Comparison of ENCODE assay signal across 8 mouse cellular contexts in genomic region chr3:127408684-127409550, GRCm38 (mm10).
DNase-seq lines count a peak whose midpoint lies in the region; ATAC-seq lines count a peak whose summit lies in the region.

No protein-coding gene starts in this region.

- peak; percentile 97 for ATAC-seq in cerebellum, adult (ENCODE audit: insufficient number of reproducible peaks, low FRiP score, low TSS enrichment)
- peak; percentile 99 for ATAC-seq in forebrain, embryonic 13.5 days
- ATAC-seq in heart, embryonic 16.5 days (replicated peaks; ENCODE audit: extremely low read depth, insufficient read depth, low FRiP score): peak; percentile 88
- peak; percentile 96 for ATAC-seq in lung, embryonic 16.5 days (ENCODE audit: low read depth)

- H3K27ac ChIP-seq in forebrain, embryonic 13.5 days: peak overlapping the region; percentile 87
- H3K27ac ChIP-seq in heart, embryonic 16.5 days (ENCODE audit: low read length): peak overlapping the region; percentile 57
- H3K27ac ChIP-seq in lung, embryonic 16.5 days (ENCODE audit: low read length): 0 out of 2 replicates have a peak overlapping the region, but pooled peaks have one; percentile 29

- H3K4me1 ChIP-seq in forebrain, embryonic 13.5 days: peaks cover 38% of the 10 kb centered on the region
- H3K4me1 ChIP-seq in heart, embryonic 16.5 days (ENCODE audit: control insufficient read depth, insufficient read depth, low read length): peaks cover 12% of the 10 kb centered on the region
- H3K4me1 ChIP-seq in lung, embryonic 16.5 days (replicated peaks; ENCODE audit: control insufficient read depth, insufficient read depth, low read length): peaks cover 11% of the 10 kb centered on the region

- H3K9ac ChIP-seq in forebrain, embryonic 13.5 days: peak overlapping the region; percentile 77
- H3K9ac ChIP-seq in heart, embryonic 16.5 days (ENCODE audit: low read length): peak overlapping the region; percentile 73
- H3K9ac ChIP-seq in lung, embryonic 16.5 days (ENCODE audit: low read length): peak overlapping the region; percentile 69

- no peaks in the 10 kb centered on the region for H3K36me3 ChIP-seq in forebrain, embryonic 13.5 days (ENCODE audit: poor library complexity, severe bottlenecking)
- no peaks in the 10 kb centered on the region for H3K36me3 ChIP-seq in heart, embryonic 16.5 days (ENCODE audit: control insufficient read depth, insufficient read depth)
- H3K36me3 ChIP-seq in lung, embryonic 16.5 days (ENCODE audit: control insufficient read depth, insufficient read depth, low read length): no peaks in the 10 kb centered on the region

- no peaks in the 10 kb centered on the region for H3K27me3 ChIP-seq in forebrain, embryonic 13.5 days
- no peaks in the 10 kb centered on the region for H3K27me3 ChIP-seq in heart, embryonic 16.5 days (ENCODE audit: control insufficient read depth, insufficient read depth, low read length)
- H3K27me3 ChIP-seq in lung, embryonic 16.5 days (ENCODE audit: control insufficient read depth, insufficient read depth, low read depth, low read length): no peaks in the 10 kb centered on the region

- peak overlapping the region; percentile 75 for H3K4me2 ChIP-seq in forebrain, embryonic 13.5 days
- peak overlapping the region; percentile 78 for H3K4me2 ChIP-seq in heart, embryonic 16.5 days (ENCODE audit: low read depth, low read length)
- H3K4me2 ChIP-seq in lung, embryonic 16.5 days (ENCODE audit: low read depth, low read length): peak overlapping the region; percentile 90

- DNase-seq in MN1 (ENCODE audit: low spot score): peak; percentile 88
- DNase-seq in layer of hippocampus, postnatal 14 days (ENCODE audit: low spot score in 2 of 2): peak; percentile 83 to 89
- DNase-seq in ovary, postnatal 36 days (ENCODE audit: low spot score): peak; percentile 43
- no peak for DNase-seq in thymus, postnatal 25 days

- no peaks in the 10 kb centered on the region for H3K9me3 ChIP-seq in forebrain, embryonic 13.5 days (replicated peaks)
- no peaks in the 10 kb centered on the region for H3K9me3 ChIP-seq in heart, embryonic 16.5 days (replicated peaks; ENCODE audit: control insufficient read depth, low read length)
- no peaks in the 10 kb centered on the region for H3K9me3 ChIP-seq in lung, embryonic 16.5 days (ENCODE audit: control insufficient read depth, low read length)

- peak overlapping the region; percentile 56 for H3K4me3 ChIP-seq in forebrain, embryonic 13.5 days
- peak overlapping the region; percentile 60 for H3K4me3 ChIP-seq in heart, embryonic 16.5 days (ENCODE audit: low read length)
- peak overlapping the region; percentile 55 for H3K4me3 ChIP-seq in lung, embryonic 16.5 days (ENCODE audit: low read length)

- 18% methylated on average over 23 of the region's 23 CpGs for WGBS in forebrain, embryonic 13.5 days
- 18% methylated on average over 23 of the region's 23 CpGs for WGBS in heart, embryonic 16.5 days
- 15% methylated on average over 23 of the region's 23 CpGs for whole genome bisulfite sequencing in lung, embryonic 16.5 days

Comparison
In these comparisons a context has a peak if more than half of its experiments do, and no peak if none do; other contexts are left out.
1. H3K27ac ChIP-seq: peak in every context shown above with its lines; median percentile 87 in forebrain, embryonic 13.5 days; 57 in heart, embryonic 16.5 days; 29 in lung, embryonic 16.5 days.